Mouse (Mus musculus) CH12.LX (cell line): ENCODE measurements at regions not wholly inside any gene's neighbourhood (a gene's known extent, or its start where the extent isn't known, plus 50 kb on each side); places are given as distances from the start of the nearest gene placed in this dataset.

Experiments used
- BHLHE40 ChIP-seq: IDR thresholded peaks from 2 replicates; pipeline ENCODE4 v1.6.1; 2011; ENCODE audit warnings: mild to moderate bottlenecking, low read depth, low read length, improper control_type of control experiment
- CTCF ChIP-seq, 2 experiments: IDR thresholded peaks in 1 of 2; conservative IDR thresholded peaks in 1 of 2; 2 replicates each; pipeline ENCODE4 v1.5.1; 2011 to 2012; ENCODE audit warnings: low read depth in 2 of 2, low read length in 2 of 2, improper control_type of control experiment in 1 of 2, inconsistent platforms in 1 of 2, mild to moderate bottlenecking in 1 of 2, moderate library complexity in 1 of 2
- MAX ChIP-seq: IDR thresholded peaks from 2 replicates; pipeline ENCODE4 v1.6.1; 2011; ENCODE audit warnings: low read length, improper control_type of control experiment
- PAX5 ChIP-seq: IDR thresholded peaks from 2 replicates; pipeline ENCODE4 v1.6.1; 2012; ENCODE audit warnings: low read length, inconsistent platforms, mixed read lengths
- POLR2A ChIP-seq: IDR thresholded peaks from 2 replicates; pipeline ENCODE4 v1.6.1; 2011; ENCODE audit warnings: low read depth, mild to moderate bottlenecking, improper control_type of control experiment, low read length
- RCOR1 ChIP-seq: conservative IDR thresholded peaks from 2 replicates; pipeline ENCODE4 v1.6.1; 2012; ENCODE audit warnings: low read depth, mild to moderate bottlenecking, inconsistent platforms, low read length, improper control_type of control experiment
- SIN3A ChIP-seq: IDR thresholded peaks from 2 replicates; pipeline ENCODE4 v1.6.1; 2012; ENCODE audit warnings: low read length, improper control_type of control experiment, inconsistent platforms
- TCF12 ChIP-seq: IDR thresholded peaks from 2 replicates; pipeline ENCODE4 v1.6.1; 2014; ENCODE audit warnings: low read depth, mild to moderate bottlenecking, inconsistent platforms, low read length, improper control_type of control experiment
- USF1 ChIP-seq: IDR thresholded peaks from 2 replicates; pipeline ENCODE4 v1.6.1; 2014; ENCODE audit warnings: low read depth, mild to moderate bottlenecking, inconsistent platforms, low read length, improper control_type of control experiment
- USF2 ChIP-seq: conservative IDR thresholded peaks from 2 replicates; pipeline ENCODE4 v1.6.1; 2011; ENCODE audit warnings: low read depth, low read length, improper control_type of control experiment
- ZNF384 ChIP-seq: IDR thresholded peaks from 2 replicates; pipeline ENCODE4 v1.6.1; 2012; ENCODE audit warnings: low read depth, low read length, improper control_type of control experiment, inconsistent platforms

DNA sequence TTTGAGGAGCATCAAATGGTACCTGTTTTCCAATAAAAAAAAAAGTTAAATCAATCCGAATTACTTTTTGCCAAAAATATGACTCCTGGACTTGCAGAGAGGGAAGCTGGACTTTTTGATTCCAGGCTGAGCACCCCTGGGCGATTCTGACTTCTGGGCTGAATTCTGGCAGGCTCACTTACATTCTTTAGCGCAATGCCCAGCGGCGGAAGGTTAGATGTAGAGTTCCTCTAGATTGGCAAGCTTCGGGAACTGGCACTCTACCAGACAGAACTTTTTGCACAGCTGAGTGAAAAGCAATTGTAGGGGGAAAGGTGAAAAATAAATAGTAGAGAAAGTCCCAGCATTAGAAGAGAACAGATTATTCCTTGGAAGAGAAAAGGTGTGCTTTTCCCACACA, 235.5 kb downstream of the Fam169b start:
- no peak for TF ChIP-seq CTCF (conservative IDR thresholded peaks at IDR 0.05 in 1 of 2, IDR thresholded peaks at IDR 0.05 in 1 of 2; ENCODE audit: low read depth in 2 of 2, low read length in 2 of 2)
- TF ChIP-seq ZNF384 = no peak
- no peak for TF ChIP-seq MAX
- TF ChIP-seq POLR2A = no peak
- no peak for TF ChIP-seq PAX5
- TF ChIP-seq USF1 = no peak
- no peak for TF ChIP-seq BHLHE40
- TF ChIP-seq USF2 = no peak
- no peak for TF ChIP-seq RCOR1
- no peak for TF ChIP-seq SIN3A
- TF ChIP-seq TCF12 = no peak
